8 mouse cellular contexts compared by ENCODE assay signal in the genomic region with DNA sequence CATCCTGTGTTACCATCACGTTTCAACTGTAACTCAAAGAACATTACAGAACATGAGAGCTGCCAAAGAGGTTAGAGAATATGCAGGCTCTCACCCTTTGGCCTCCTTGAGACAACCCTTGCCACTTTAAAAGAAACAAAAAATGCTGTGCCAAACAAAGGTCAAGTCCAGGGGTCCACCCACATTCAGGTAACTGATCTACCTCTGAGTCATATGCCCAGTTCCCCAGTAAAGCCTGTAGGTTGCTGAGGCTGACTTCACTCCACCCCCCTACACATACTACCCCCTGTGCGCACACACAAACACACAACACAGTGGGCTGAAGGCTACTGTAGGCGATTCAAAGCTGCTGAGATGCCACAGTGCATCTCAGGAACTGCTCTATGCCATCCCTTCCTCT. TPM values are rescaled to one million over a fixed set of nuclear protein-coding genes. Genes with fewer than 3 reads are reported as not detected.
DNase-seq lines count a peak whose midpoint lies in the region; ATAC-seq and TF ChIP-seq lines count a peak whose summit lies in the region.

No protein-coding gene starts in this region.

- in situ Hi-C loops in CH12.LX (cut with MboI; ENCODE audit: low pct_ligation_motif_present, low pct_unique_long_range_greater_than_20kb, low sequenced_read_pairs): no loop called here

- TF ChIP-seq RAD21 in CH12.LX (IDR thresholded peaks at IDR 0.05; ENCODE audit: low read depth, low read length): no peak

- peaks cover 26% of the 10 kb centered on the region for H3K79me2 ChIP-seq in CH12.LX (replicated peaks; ENCODE audit: control insufficient read depth, extremely low read depth, insufficient read depth, poor library complexity, severe bottlenecking)

- no peak overlapping the region for H3K9ac ChIP-seq in forebrain, embryonic 16.5 days (replicated peaks; ENCODE audit: low read depth, low read length)
- H3K9ac ChIP-seq in CH12.LX (ENCODE audit: insufficient read depth, low read depth): peak overlapping the region; percentile 89; the same call in 1 of the 2 replicates
- H3K9ac ChIP-seq in hindbrain, embryonic 16.5 days (ENCODE audit: low read depth, low read length): no peak overlapping the region
- H3K9ac ChIP-seq in liver, embryonic 13.5 days: peak overlapping the region; percentile 96

- H3K27ac ChIP-seq in forebrain, embryonic 10.5 days: no peak overlapping the region
- H3K27ac ChIP-seq in forebrain, embryonic 16.5 days (ENCODE audit: low read length): no peak overlapping the region
- H3K27ac ChIP-seq in CH12.LX (ENCODE audit: insufficient read depth, low read depth): no peak overlapping the region
- H3K27ac ChIP-seq in hindbrain, embryonic 16.5 days (ENCODE audit: low read depth, low read length): no peak overlapping the region
- H3K27ac ChIP-seq in liver, embryonic 13.5 days: peak overlapping the region; percentile 13; the same call in 1 of the 2 replicates

- no peak for TF ChIP-seq CTCF in CH12.LX (conservative IDR thresholded peaks at IDR 0.05 in 1 of 2, IDR thresholded peaks at IDR 0.05 in 1 of 2; ENCODE audit: low read depth in 2 of 2, low read length in 2 of 2)

- H3K4me3 ChIP-seq in forebrain, embryonic 10.5 days: peak overlapping the region; percentile 98
- H3K4me3 ChIP-seq in forebrain, embryonic 16.5 days (replicated peaks; ENCODE audit: low read length): no peak overlapping the region
- H3K4me3 ChIP-seq in CH12.LX (replicated peaks in 1 of 3; ENCODE audit: low read depth in 2 of 3, low read length in 2 of 3, poor library complexity in 1 of 3): no peak overlapping the region
- no peak overlapping the region for H3K4me3 ChIP-seq in hindbrain, embryonic 16.5 days (ENCODE audit: low read length)
- peak overlapping the region; percentile 97 for H3K4me3 ChIP-seq in liver, embryonic 13.5 days (replicated peaks)

- peaks cover 30% of the 10 kb centered on the region for H3K4me1 ChIP-seq in forebrain, embryonic 10.5 days
- peaks cover 22% of the 10 kb centered on the region for H3K4me1 ChIP-seq in forebrain, embryonic 16.5 days (replicated peaks; ENCODE audit: control insufficient read depth, insufficient read depth, low read length)
- peaks cover 4 to 26% of the 10 kb centered on the region in 2 experiments for H3K4me1 ChIP-seq in CH12.LX (ENCODE audit: control insufficient read depth in 1 of 2, insufficient read depth in 2 of 2)
- H3K4me1 ChIP-seq in hindbrain, embryonic 16.5 days (ENCODE audit: control insufficient read depth, insufficient read depth, low read depth, low read length): peaks cover 22% of the 10 kb centered on the region
- H3K4me1 ChIP-seq in liver, embryonic 13.5 days (replicated peaks): peaks cover 26% of the 10 kb centered on the region

- DNase-seq in forebrain, embryonic 10.5 days (ENCODE audit: extremely low spot score, low spot score): no peak
- no peak for DNase-seq in CH12.LX (ENCODE audit: extremely low read depth)
- DNase-seq in liver, embryonic 13.5 days: no peak
- DNase-seq in left cerebral cortex, adult 18-20 months (ENCODE audit: low spot score in 2 of 2): no peak
- DNase-seq in MN1 (ENCODE audit: low spot score): no peak
- DNase-seq in layer of hippocampus, postnatal 36 days: no peak

- TF ChIP-seq EP300 in CH12.LX (IDR thresholded peaks at IDR 0.05; ENCODE audit: low read length): no peak

- dilution Hi-C loops in CH12.LX (cut with MboI; ENCODE audit: extremely low pct_ligation_motif_present, extremely low pct_unique_long_range_greater_than_20kb, low sequenced_read_pairs): no loop called here

- no peak for ATAC-seq in forebrain, embryonic 16.5 days
- ATAC-seq in hindbrain, embryonic 16.5 days: no peak
- ATAC-seq in liver, embryonic 13.5 days (ENCODE audit: low read depth): no peak

- H3K9me3 ChIP-seq in forebrain, embryonic 10.5 days: no peaks in the 10 kb centered on the region
- H3K9me3 ChIP-seq in forebrain, embryonic 16.5 days (ENCODE audit: control insufficient read depth, low read length): no peaks in the 10 kb centered on the region
- H3K9me3 ChIP-seq in CH12.LX (replicated peaks; ENCODE audit: low read length): no peaks in the 10 kb centered on the region
- no peaks in the 10 kb centered on the region for H3K9me3 ChIP-seq in hindbrain, embryonic 16.5 days (ENCODE audit: control insufficient read depth, low read length)
- H3K9me3 ChIP-seq in liver, embryonic 13.5 days (replicated peaks): no peaks in the 10 kb centered on the region

- H3K27me3 ChIP-seq in forebrain, embryonic 10.5 days (ENCODE audit: poor library complexity, severe bottlenecking): no peaks in the 10 kb centered on the region
- no peaks in the 10 kb centered on the region for H3K27me3 ChIP-seq in forebrain, embryonic 16.5 days (replicated peaks; ENCODE audit: control insufficient read depth, insufficient read depth, low read length)
- H3K27me3 ChIP-seq in CH12.LX (replicated peaks): no peaks in the 10 kb centered on the region
- no peaks in the 10 kb centered on the region for H3K27me3 ChIP-seq in hindbrain, embryonic 16.5 days (replicated peaks; ENCODE audit: control insufficient read depth, insufficient read depth, low read length)
- H3K27me3 ChIP-seq in liver, embryonic 13.5 days: no peaks in the 10 kb centered on the region

- 92% methylated on average over 3 of the region's 3 CpGs for WGBS in forebrain, embryonic 10.5 days
- WGBS in forebrain, embryonic 16.5 days: 91% methylated on average over 3 of the region's 3 CpGs
- WGBS in hindbrain, embryonic 16.5 days: 92% methylated on average over 3 of the region's 3 CpGs
- WGBS in liver, embryonic 13.5 days (ENCODE audit: insufficient replicate concordance): 65% methylated on average over 3 of the region's 3 CpGs

- no peak for TF ChIP-seq POLR2A in CH12.LX (IDR thresholded peaks at IDR 0.05; ENCODE audit: low read depth, low read length)

- no peak overlapping the region for H3K4me2 ChIP-seq in forebrain, embryonic 16.5 days (ENCODE audit: low read length)
- H3K4me2 ChIP-seq in CH12.LX (ENCODE audit: insufficient read depth, low read depth, poor library complexity, severe bottlenecking): peak overlapping the region; percentile 26
- H3K4me2 ChIP-seq in hindbrain, embryonic 16.5 days (ENCODE audit: low read length): peak overlapping the region; percentile 97
- peak overlapping the region; percentile 93 for H3K4me2 ChIP-seq in liver, embryonic 13.5 days

- peaks cover 76% of the 10 kb centered on the region for H3K36me3 ChIP-seq in forebrain, embryonic 10.5 days (replicated peaks)
- H3K36me3 ChIP-seq in forebrain, embryonic 16.5 days (ENCODE audit: control insufficient read depth, insufficient read depth): peaks cover 37% of the 10 kb centered on the region
- H3K36me3 ChIP-seq in CH12.LX (replicated peaks in 1 of 2; ENCODE audit: control insufficient read depth in 1 of 2, insufficient read depth in 1 of 2, low read length in 1 of 2): peaks cover 67 to 77% of the 10 kb centered on the region in 2 experiments
- peaks cover 58% of the 10 kb centered on the region for H3K36me3 ChIP-seq in hindbrain, embryonic 16.5 days (ENCODE audit: control insufficient read depth, insufficient read depth, low read length)
- peaks cover 73% of the 10 kb centered on the region for H3K36me3 ChIP-seq in liver, embryonic 13.5 days

RNA-seq across cellular contexts. Expression of gene Entr1, which starts 1.4 kb away (rescaled TPM):
- polyA plus RNA-seq in forebrain, embryonic 10.5 days (2016; fragmentation: Nextera tagmentation; extraction: Ambion mirVana): 127 and 128 TPM in 2 replicates
- 194 and 208 TPM in 2 replicates for polyA plus RNA-seq in forebrain, embryonic 16.5 days (2015; fragmentation: Nextera tagmentation; extraction: Ambion mirVana)
- total RNA-seq in CH12.LX (2012; rRNA removed) (41.9 and 56.9 TPM in 2 replicates), CH12.LX (2014; rRNA removed) (53.8 and 62.3 TPM in 2 replicates)
- 51.9 and 57.3 TPM in 2 replicates for polyA plus RNA-seq in CH12.LX (2012; ENCODE audit: insufficient read length, low read depth)
- polyA plus RNA-seq in hindbrain, embryonic 16.5 days (2015; fragmentation: Nextera tagmentation; extraction: Ambion mirVana): 158 and 169 TPM in 2 replicates
- polyA plus RNA-seq in liver, embryonic 13.5 days (2015; fragmentation: Nextera tagmentation; extraction: Ambion mirVana): 47.6 and 52.4 TPM in 2 replicates
- 100 to 1,000 TPM; 139 to 145 TPM for total RNA-seq in left cerebral cortex, adult 18-20 months (2021)
- total RNA-seq in layer of hippocampus, postnatal 36 days (2021): 100 to 1,000 TPM; 151 to 165 TPM

RNA-seq across cellular contexts. Expression of gene Pmpca, which starts 1.4 kb away (rescaled TPM):
- 151 and 156 TPM in 2 replicates for polyA plus RNA-seq in forebrain, embryonic 10.5 days (2016; fragmentation: Nextera tagmentation; extraction: Ambion mirVana)
- polyA plus RNA-seq in forebrain, embryonic 16.5 days (2015; fragmentation: Nextera tagmentation; extraction: Ambion mirVana): 95.3 and 100 TPM in 2 replicates
- total RNA-seq in CH12.LX (2012; rRNA removed) (79.5 and 91.2 TPM in 2 replicates), CH12.LX (2014; rRNA removed) (73.3 and 74.7 TPM in 2 replicates)
- 143 and 176 TPM in 2 replicates for polyA plus RNA-seq in CH12.LX (2012; ENCODE audit: insufficient read length, low read depth)
- polyA plus RNA-seq in hindbrain, embryonic 16.5 days (2015; fragmentation: Nextera tagmentation; extraction: Ambion mirVana): 96.0 and 98.9 TPM in 2 replicates
- 81.5 and 93.2 TPM in 2 replicates for polyA plus RNA-seq in liver, embryonic 13.5 days (2015; fragmentation: Nextera tagmentation; extraction: Ambion mirVana)
- 10 to 100 TPM; 91.5 to 95.8 TPM for total RNA-seq in left cerebral cortex, adult 18-20 months (2021)
- 10 to 100 TPM; 86.5 to 93.6 TPM for total RNA-seq in layer of hippocampus, postnatal 36 days (2021)

RNA-seq across cellular contexts. Expression of gene Snapc4, which starts 7.3 kb away (rescaled TPM):
- 37.8 and 38.9 TPM in 2 replicates for polyA plus RNA-seq in forebrain, embryonic 10.5 days (2016; fragmentation: Nextera tagmentation; extraction: Ambion mirVana)
- polyA plus RNA-seq in forebrain, embryonic 16.5 days (2015; fragmentation: Nextera tagmentation; extraction: Ambion mirVana): 32.1 and 42.6 TPM in 2 replicates
- total RNA-seq in CH12.LX (2012; rRNA removed) (42.7 and 53.3 TPM in 2 replicates), CH12.LX (2014; rRNA removed) (15.3 and 18.0 TPM in 2 replicates)
- 47.1 and 48.0 TPM in 2 replicates for polyA plus RNA-seq in CH12.LX (2012; ENCODE audit: insufficient read length, low read depth)
- 29.1 and 36.4 TPM in 2 replicates for polyA plus RNA-seq in hindbrain, embryonic 16.5 days (2015; fragmentation: Nextera tagmentation; extraction: Ambion mirVana)
- 10.5 and 12.6 TPM in 2 replicates for polyA plus RNA-seq in liver, embryonic 13.5 days (2015; fragmentation: Nextera tagmentation; extraction: Ambion mirVana)
- 10 to 100 TPM; 51.8 to 69.8 TPM for total RNA-seq in left cerebral cortex, adult 18-20 months (2021)
- total RNA-seq in layer of hippocampus, postnatal 36 days (2021): 10 to 100 TPM; 65.3 to 72.3 TPM

RNA-seq across cellular contexts. Expression of gene Inpp5e, which starts 21.3 kb away (rescaled TPM):
- 24.6 and 25.5 TPM in 2 replicates for polyA plus RNA-seq in forebrain, embryonic 10.5 days (2016; fragmentation: Nextera tagmentation; extraction: Ambion mirVana)
- 19.8 and 23.9 TPM in 2 replicates for polyA plus RNA-seq in forebrain, embryonic 16.5 days (2015; fragmentation: Nextera tagmentation; extraction: Ambion mirVana)
- 9.6 and 12.1 TPM in 2 replicates for total RNA-seq in CH12.LX (2012; rRNA removed)
- total RNA-seq in CH12.LX (2014; rRNA removed): 4.8 and 5.2 TPM in 2 replicates
- polyA plus RNA-seq in CH12.LX (2012; ENCODE audit: insufficient read length, low read depth): 10.2 and 13.4 TPM in 2 replicates
- polyA plus RNA-seq in hindbrain, embryonic 16.5 days (2015; fragmentation: Nextera tagmentation; extraction: Ambion mirVana): 24.9 and 25.6 TPM in 2 replicates
- polyA plus RNA-seq in liver, embryonic 13.5 days (2015; fragmentation: Nextera tagmentation; extraction: Ambion mirVana): 6.3 and 7.3 TPM in 2 replicates
- 10 to 100 TPM; 21.5 to 22.8 TPM for total RNA-seq in left cerebral cortex, adult 18-20 months (2021)
- total RNA-seq in layer of hippocampus, postnatal 36 days (2021): 10 to 100 TPM; 21.1 to 22.1 TPM

RNA-seq across cellular contexts. Expression of gene Card9, which starts 27.0 kb away (rescaled TPM):
- 1.00 and 1.2 TPM in 2 replicates for polyA plus RNA-seq in forebrain, embryonic 10.5 days (2016; fragmentation: Nextera tagmentation; extraction: Ambion mirVana)
- polyA plus RNA-seq in forebrain, embryonic 16.5 days (2015; fragmentation: Nextera tagmentation; extraction: Ambion mirVana): 2.2 and 2.3 TPM in 2 replicates
- total RNA-seq in CH12.LX (2012; rRNA removed): 0.42 and 0.59 TPM in 2 replicates
- total RNA-seq in CH12.LX (2014; rRNA removed): 0.15 and 0.32 TPM in 2 replicates
- polyA plus RNA-seq in CH12.LX (2012; ENCODE audit: insufficient read length, low read depth): 0.38 and 0.44 TPM in 2 replicates
- polyA plus RNA-seq in hindbrain, embryonic 16.5 days (2015; fragmentation: Nextera tagmentation; extraction: Ambion mirVana): 1.9 and 2.9 TPM in 2 replicates
- polyA plus RNA-seq in liver, embryonic 13.5 days (2015; fragmentation: Nextera tagmentation; extraction: Ambion mirVana): 1.2 and 1.5 TPM in 2 replicates
- total RNA-seq in left cerebral cortex, adult 18-20 months (2021): 1 to 10 TPM; 1.2 to 2.6 TPM
- total RNA-seq in layer of hippocampus, postnatal 36 days (2021): 1 to 10 TPM; 1.6 to 2.1 TPM

Comparison
In these comparisons a context has a peak if more than half of its experiments do, and no peak if none do; other contexts are left out.
1. H3K4me3 ChIP-seq: peak in forebrain, embryonic 10.5 days (single experiment) and liver, embryonic 13.5 days (single experiment); none in forebrain, embryonic 16.5 days (single experiment), CH12.LX (0 of 3) and hindbrain, embryonic 16.5 days (single experiment).
2. H3K9ac ChIP-seq: peak in CH12.LX (single experiment) and liver, embryonic 13.5 days (single experiment); none in forebrain, embryonic 16.5 days (single experiment) and hindbrain, embryonic 16.5 days (single experiment).